Mouse (Mus musculus) adrenal gland (tissue): ENCODE measurements at regions not wholly inside any gene's neighbourhood (a gene's known extent, or its start where the extent isn't known, plus 50 kb on each side); places are given as distances from the start of the nearest gene placed in this dataset.

ENCODE experiments used
- intact Hi-C: fragments of 180-260 bp; cut with DNase I; formaldehyde crosslinking; loops from one replicate; pipeline ENCODE4 v1.15.1; 2025

DNA sequence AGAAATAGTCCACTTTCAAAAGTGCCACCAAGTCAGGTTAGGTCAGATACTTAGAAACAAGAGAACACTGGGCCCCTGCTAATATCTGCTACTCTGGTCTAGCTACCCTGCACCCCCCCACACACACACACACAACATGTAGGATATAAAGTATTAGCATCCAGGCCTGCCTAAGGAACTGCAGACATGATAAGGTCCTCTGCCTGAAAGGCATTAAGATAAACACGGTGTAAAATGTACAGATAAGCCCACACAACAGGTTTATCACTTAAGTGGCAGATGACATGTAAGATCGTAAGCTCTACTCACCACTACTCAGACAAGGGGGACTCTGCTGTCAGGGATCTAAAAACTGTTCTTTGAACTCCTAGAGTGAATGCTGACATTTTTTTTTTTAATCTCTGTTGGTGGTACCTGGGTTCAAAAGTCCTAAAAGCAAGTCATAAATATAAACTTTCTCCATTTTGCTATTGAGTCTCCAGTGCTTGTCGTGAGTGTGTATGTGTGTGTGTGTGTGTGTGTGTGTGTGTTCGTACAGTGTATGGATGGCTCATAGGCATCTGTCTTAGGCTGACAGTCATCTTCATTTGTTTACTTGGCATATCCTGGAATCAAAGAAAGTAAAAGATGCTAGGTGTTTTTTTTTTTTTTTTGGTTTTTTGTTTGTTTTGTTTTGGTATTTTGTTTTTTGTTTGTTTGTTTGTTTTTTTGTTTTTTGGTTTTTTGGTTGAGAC is 52.2 kb downstream of the Gm9817 start:
- intact Hi-C loops, result no loop called here

DNA sequence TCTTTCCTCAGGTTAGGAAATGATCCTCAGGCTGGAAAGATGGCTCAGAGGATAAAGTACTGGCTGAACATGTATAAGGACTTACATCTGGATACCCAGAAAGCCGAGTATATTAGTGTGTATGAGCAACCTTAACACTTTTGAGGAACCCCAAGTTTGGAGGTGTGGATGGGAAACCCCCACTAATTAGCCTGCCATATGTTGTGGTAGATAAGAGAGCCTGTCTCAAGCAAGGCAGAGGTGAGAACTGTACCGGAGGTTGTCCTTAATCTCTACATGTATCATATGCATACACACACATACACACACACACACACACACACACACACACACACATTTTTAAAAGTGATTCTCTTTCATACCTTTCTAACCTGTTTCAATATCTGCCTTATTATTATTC is 62.1 kb downstream of the Gm9817 start:
- intact Hi-C loops, result no loop called here

DNA sequence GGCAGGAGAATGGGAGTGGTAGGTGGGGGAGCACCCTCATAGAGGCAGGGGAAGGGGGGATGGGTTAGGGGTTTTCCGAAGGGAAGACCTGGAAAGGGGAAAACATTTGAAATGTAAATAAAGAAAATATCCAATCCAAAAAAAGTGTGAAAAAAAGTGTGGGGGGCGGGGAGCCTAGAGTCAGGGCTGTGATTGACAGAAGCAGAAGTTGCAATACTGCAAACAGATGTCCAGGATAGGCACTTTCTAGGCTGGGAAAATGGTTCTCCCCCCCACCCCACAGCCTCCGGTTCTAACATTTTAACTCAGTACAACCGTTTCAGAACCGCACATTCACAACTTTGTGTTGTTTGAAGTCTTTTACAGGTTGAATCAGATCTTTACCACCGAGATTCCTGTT is 66.6 kb downstream of the Gm9817 start:
- intact Hi-C loops, result loop anchor here (5.0 kb wide), 1 partner anchor 113 kb away; no protein-coding TSS in a partner anchor

DNA sequence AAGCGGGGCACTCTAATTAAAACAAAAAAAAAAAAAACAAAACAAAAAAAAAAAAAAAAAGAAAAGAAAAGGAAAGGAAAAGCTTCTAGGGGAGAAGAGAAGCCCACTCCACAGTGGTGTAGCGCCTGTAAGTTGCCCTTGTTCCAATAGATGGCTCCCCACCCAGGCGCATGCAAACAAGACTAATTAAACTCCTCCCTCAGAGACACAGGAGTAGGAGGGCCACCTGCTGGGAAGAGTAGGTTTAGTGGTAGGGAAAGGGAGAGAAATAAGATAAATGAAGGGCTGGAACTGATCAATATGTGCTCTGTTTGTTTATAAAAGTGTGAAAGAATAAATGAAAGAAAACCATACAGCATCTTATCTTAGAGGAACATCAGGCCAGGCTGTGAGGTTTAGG is 77.7 kb downstream of the Gm9817 start:
- intact Hi-C loops, result no loop called here

DNA sequence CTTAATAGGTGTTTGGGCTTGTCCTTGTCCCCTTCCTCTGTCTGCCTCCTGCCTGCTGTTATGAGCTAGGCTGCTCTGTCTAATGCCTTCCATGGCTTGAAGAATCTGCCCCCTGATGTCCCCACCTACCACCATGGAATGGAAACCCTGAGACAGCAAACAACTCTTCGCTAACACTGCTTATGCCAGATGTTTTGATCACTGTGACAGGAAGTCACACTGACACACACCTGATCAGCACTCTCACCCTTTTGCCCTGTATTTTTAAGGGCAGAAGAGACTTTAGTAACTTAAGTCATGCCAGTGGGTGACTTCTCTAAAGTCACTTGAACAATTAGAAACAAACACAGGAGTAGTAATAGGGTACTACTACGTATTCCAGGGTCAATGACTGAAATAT is 78.5 kb downstream of the Gm9817 start:
- intact Hi-C loops, result no loop called here

DNA sequence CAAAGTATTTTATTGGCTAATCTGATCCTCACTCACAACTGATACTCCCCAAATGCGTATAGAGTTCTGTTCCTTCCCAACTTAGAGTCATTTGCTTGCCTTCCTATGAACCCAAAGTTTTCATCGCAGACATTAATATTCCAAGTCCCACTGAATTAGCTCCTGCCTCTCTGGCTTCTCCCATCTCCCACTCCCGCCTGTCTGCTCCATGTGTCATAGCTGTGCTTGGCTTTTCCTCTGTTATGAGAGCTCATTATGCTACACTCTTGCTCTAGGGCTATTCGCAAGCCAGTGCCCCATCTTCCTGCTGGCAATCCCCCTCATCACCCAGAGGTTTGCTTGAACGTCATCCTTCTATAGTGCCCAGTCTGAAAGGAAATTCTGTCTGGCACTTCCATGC is 81.8 kb downstream of the Gm9817 start:
- intact Hi-C loops, result loop anchor here (10.0 kb wide), 1 partner anchor 285 kb away; no protein-coding TSS in a partner anchor

DNA sequence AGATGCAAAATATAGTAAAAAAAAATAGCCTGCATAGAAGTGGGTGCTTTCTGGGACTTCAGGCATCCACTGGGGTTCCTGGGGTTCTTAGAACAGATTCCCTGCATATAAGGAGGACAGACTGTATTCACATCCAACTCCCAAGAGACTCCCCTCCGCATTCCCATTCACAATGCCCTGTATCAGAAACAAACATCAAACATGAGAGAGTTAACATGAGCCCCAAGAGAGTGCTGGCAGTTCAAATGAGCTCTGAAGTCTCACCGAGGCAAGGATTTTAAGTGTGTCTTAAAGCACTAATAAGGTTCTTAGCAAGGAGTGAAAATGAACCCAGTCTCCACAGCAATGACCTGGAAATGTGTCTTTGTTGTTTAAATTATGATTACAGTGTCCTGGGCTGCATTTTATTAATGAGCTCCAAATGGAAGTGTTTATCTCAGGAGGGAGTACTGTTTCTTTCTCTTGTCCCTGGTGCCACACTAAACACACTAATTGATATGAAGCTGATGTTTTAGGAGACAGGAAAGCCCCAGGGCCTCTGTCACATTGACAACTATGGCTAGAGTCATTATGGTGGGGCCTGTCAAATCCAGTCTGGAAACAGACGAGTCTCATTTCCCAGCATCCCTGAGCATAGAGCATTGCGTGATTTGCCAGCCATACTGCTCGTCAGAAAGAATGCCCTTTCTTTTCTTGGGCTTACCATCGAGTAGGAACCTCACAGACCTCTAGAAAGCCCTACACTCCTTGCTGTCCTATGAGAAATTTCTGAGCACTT is 85.7 kb downstream of the Gm9817 start:
- intact Hi-C loops, result loop anchor here (10.0 kb wide), 1 partner anchor 281 kb away; no protein-coding TSS in a partner anchor

DNA sequence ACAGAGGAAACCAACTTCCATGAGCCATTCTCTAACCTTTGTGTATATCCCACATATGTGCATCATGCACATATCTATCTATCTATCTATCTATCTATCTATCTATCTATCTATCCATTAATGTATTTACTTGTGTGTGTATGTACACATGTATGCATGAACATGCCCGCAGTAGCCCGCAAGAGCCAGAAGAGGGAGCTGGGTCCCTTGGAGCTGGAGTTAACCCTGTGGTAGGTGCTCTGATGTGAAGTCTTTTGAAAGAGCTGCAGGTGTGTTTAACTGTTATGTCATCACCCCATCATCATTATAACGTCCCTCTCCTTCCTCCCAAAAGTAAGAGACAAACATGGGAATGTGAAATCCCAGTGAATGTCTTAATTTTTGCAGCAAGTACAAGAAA is 86.7 kb downstream of the Gm9817 start:
- intact Hi-C loops, result loop anchor here (10.0 kb wide), 1 partner anchor 280 kb away; no protein-coding TSS in a partner anchor

DNA sequence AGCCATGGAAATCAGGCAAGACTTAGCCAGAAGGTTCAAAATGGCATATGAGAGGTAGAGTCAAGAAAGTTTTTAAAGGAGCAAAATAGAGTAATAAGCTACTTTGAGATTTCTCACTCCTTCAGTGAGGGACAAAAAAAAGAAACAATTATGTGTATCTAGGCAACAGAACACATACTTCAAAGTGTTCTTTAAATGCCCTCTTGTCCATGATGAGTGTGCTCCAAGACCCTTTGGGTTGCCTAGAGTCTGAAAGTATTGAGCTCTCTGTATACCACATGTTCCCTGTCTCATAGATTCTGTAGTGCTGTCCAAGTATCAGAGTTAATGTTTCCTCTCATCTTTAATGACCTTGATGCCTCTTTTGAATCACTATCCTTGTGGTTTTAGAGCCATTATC is 91.2 kb downstream of the Gm9817 start:
- intact Hi-C loops, result loop anchor here (10.0 kb wide), 2 partner anchors 275 to 305 kb away; no protein-coding TSS in a partner anchor

DNA sequence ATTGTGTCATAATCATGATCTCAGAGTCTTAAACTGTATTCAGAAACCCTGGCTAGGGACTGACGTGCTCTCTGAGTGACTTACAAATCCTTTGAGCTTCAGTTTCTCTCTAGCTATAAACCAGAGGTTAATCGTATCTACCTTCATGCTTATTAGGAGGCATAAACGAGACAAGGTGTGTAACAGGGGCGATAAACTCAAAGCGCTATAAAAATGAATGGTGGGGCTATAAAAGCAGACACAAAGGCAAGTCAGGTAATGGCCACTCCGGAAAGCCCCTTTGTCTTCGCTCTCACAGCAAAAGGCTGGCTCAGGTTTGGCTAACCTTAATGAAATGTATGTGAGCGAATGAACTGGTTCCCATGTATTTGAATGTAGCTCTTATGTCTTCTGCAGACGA is 94.6 kb downstream of the Gm9817 start:
- intact Hi-C loops, result loop anchor here (10.0 kb wide), 1 partner anchor 302 kb away; no protein-coding TSS in a partner anchor

DNA sequence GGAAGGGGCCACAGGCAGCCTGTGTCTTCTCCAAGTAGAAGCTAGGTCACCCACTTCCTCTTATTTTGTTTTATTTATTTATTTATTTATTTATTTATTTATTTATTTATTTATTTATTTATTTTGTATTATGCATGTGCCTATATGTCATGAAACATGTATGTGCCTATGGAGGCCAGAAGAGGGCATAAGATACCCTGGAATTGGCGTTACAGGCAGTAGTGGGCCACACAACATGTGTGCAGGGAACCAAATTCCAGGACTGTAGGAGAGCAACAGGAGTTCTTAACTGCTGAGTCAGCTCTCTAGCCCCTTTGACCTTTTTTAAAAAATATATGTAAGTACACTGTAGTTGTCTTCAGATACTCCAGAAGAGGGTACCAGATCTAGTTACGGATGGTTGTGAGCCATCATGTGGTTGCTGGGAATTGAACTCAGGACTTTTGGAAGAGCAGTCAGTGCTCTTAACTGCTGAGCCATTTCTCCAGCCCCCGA is 97.3 kb downstream of the Gm9817 start:
- intact Hi-C loops, result loop anchor here (10.0 kb wide), 1 partner anchor 299 kb away; no protein-coding TSS in a partner anchor

DNA sequence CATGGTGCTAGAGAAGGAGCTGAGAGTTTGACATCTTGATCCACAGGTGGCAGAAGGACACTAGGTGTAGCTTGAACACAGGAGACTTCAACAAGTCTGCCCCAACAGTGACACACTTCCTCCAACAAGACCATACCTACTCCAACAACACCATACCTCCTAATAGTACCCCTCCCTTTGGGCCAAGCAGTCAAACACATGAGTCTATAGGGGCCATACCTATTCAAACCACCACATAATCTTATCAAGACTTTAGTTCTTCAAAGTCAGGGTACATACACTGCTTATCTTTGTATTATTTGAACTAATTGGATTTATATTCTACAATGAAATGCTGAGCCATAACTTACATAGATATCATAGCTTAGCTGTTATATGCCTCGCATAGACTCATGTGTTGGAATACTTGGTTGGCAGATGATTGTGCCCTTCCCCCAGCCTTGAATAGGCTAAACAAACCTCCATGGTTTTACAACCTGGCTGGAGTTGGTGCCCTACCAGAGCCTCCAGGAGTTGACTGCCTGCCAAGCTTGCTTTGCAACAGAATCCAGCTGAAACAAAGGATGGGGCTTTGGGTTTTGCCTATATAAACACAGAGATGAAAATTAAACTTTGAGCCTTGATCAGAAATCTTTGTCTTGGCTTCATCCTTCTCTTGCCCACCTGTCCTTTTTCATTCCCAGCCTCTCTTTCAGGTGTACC is 103.2 kb downstream of the Gm9817 start:
- intact Hi-C loops, result no loop called here

DNA sequence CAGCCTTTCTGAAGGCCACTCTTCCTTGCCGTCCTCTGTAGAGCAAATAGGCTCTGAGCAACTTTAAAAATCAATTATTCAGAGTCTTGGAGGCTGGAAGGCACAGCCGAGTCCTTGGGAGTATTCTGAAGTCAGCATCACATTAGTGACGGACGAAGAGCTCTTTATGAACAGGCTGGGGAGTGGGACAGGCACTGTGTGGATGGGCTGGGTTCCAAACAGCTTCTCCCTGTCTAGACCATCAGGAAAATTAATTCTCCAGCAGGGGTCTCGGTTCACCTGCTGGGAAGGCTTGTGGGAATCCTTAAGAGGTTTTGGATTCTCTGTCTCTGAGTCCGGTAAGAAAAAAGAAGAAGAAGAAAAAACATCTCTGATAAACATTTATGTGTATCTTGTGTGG is 110.9 kb downstream of the Gm9817 start:
- intact Hi-C loops, result no loop called here

DNA sequence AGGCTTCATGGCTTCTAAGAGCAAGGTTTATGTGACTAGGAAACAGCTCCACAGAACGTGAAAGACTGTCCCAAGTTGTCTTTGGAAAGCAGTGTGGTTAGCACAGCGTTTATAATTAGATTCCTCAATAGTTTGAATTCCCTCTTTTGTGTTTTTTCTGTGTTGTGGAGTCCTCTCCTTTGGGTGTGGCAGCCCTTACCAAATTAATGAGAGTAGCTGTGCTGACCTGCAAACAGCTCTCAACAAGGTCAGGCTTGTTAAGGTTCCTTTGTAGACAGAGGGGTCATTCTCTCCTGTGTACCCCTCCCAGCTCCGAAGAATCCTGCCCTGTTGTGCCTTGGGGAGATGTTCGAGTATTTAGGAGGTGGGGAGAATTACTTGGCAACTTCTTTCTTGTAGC is 111.7 kb downstream of the Gm9817 start:
- intact Hi-C loops, result no loop called here

DNA sequence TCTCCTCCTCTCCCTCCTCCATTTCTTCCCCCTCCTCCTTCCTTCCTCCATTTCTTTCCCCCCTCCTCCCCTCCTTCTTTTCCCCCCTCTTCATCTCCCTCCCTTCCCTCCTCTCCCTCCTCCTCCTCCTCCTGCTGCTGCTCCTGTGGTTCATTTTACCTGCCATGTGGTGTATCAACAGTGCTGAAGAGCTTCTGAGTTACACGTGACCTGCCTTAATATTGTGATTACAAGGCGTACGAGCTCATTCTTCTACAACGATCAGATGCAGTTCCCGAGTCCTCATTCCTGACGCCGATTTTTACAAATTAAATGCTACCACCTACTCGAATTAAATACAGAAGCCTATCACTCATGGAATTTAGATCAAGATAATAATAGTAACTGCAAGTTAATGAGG is 113.6 kb downstream of the Gm9817 start:
- intact Hi-C loops, result no loop called here

DNA sequence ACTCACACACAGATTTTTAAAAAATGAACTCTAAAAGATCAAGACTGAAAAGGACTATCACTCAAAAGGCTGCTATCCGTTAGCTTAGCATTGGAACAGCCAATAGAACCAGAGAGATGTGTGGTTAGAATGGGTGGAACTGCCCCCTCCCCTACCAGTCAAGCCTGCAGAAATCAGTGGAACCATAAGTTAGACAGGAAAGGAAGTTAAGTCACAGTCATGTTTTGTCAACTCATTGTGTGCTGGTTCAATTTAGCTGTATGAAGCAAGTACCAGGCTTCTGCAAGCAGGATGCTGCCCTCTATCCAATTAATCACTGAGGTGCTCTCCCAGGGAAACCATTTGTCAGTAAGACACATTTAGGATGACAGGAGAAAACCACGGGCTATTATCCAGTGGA is 117.1 kb downstream of the Gm9817 start:
- intact Hi-C loops, result no loop called here

DNA sequence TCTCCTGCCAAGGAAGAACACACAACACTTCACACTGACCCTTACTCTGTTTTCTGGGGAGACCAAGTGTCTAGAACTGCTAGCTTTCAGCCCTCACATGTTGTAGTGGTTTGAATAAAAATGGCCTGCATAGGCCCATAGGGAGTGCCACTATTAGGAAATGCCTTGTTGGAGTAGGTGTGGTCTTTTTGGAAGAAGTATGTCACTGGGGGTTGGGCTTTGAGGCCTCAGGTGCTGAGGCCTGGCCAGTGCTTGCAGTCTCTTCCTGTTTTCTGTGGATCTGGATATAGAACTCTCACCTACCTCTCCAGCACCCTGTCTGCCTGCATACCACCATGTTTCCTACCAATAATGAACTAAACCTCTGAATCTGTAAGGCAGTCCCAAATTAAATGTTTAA is 117.9 kb downstream of the Gm9817 start:
- intact Hi-C loops, result no loop called here

DNA sequence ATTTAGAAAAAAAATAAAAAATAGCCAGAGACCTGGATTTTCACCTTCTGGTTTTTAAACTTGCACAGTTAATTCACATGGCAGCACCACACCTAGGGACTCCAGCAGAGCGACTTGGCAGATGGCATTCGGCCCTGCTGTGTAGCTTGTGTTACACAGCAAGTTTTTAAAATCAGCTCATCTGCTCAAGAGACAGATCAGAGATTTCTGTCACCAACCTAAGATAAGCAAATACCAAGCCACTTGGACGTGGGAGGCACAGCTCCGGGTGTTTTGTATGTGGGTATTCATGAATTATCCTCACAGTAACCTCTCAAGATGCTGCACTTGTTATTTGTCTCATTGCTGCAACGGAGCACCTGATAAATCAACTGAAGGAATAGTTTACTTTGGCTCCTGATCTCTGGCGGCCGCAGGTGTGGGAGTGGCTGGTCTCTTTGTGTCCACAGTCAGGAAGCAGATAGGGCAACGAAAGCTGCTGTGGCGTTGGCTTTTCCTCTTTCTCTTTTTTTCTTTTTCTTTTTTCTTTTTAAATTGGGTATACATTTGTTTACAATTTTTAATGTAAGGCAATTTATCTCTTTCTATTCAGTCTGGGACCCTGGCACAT is 122.1 kb downstream of the Gm9817 start:
- intact Hi-C loops, result no loop called here

DNA sequence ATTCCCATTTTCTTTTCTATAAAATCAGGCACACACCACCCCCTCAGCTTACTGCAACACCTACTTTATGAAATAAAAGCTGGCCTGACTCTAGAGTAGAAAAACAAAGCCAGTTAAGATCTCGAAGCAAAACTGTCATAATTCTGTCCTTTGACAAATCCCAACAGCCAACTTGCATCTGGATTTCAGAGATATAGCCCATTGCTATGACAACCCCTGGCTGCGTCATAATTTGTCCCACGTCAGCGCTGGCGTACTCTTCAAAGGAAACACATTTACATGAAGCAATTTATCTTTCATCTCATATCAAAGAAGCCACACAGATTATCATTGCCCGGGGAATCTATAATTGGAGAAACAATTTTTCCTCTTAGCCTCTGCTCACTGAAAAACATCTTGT is 126.4 kb downstream of the Gm9817 start:
- intact Hi-C loops, result no loop called here

DNA sequence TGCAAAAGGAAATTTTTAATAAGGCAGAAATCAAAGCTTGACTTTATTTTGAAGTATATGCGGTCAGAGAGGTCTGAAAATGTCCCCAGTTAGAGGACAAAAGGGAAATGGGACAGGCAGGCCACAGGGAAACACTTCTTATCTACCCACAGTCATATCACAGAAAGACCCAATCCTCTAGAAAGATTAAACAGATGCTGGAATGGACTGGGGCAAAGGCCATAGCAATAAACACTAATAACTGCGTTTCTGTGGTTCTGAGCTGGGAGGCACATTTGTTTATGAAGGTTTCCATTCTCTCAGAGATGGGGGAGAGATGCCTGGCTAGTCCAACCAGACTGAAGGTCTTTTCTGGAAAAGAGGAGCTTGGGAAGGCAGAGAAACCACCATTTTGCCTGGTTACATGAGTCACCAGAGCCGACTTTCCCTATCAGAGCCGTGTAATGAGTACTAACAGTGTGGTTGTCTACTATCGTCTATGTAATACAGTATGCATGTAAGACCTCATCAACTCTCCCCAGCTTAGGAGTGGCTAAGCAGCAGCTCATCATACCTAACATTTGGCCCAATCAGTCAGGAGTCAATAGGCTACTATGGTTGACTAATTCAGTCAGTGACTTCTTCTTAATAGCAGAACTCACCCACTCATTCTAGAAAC is 130.2 kb downstream of the Gm9817 start:
- intact Hi-C loops, result no loop called here

DNA sequence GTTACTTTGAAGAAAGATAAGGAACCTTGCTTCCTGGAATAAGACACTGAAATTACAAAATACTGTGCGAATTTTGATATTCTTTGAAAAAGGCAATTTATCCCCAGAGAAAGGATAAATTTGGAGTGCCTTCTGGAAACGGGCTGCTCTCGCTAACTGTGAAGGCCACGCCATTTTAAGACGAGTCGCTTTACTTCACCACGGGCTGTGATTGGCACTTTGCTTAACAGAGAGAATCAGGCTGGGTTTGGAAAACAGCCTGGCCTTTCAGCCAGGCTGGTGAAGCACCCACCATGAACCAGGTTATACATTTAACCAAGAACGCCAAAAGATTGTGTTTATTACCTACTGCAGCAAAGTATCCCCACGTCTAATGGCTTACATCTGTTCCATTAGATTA is 132.7 kb downstream of the Gm9817 start:
- intact Hi-C loops, result no loop called here
